Comparison of ENCODE assay signal across 9 mouse cellular contexts in the genomic region with DNA sequence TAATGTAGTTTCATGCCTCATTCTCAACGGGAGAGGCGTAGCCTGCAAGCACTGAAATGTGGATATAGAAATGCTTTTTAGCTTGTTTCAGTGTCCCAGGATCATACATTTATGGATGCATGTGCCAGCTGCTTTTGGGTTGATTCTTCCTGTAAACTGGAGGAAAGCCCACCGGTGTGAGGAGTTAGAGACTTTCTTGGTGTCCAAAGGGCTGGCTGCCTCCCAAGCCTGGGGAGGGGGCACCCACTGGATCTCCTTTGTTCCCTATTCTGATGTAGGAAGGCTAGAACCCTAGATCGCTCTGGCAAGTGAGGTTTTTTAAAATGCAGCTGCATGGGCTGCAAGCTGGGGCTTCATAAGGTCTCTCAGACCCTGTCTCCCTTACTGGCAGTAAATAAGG. TPM values are rescaled to one million over a fixed set of nuclear protein-coding genes. Genes with fewer than 3 reads are reported as not detected.
DNase-seq lines count a peak whose midpoint lies in the region; ATAC-seq lines count a peak whose summit lies in the region.
"Had no signal": no experiment of that assay in that cellular context is flagged by ENCODE, and none has a peak within 500 bp of the region (broad histone marks: within the 10 kb centered on the region; RNA-seq: fewer than 3 reads in every experiment).

No protein-coding gene starts in this region.

- no peak overlapping the region for H3K9ac ChIP-seq in heart, embryonic 16.5 days (ENCODE audit: low read length)
- H3K9ac ChIP-seq in embryonic facial prominence, embryonic 12.5 days, result peak overlapping the region; percentile 100
- H3K9ac ChIP-seq in hindbrain, embryonic 13.5 days, result peak overlapping the region; percentile 100
- H3K9ac ChIP-seq in midbrain, embryonic 15.5 days, result peak overlapping the region; percentile 87

- H3K27ac ChIP-seq in heart, embryonic 16.5 days (ENCODE audit: low read length), result no peak overlapping the region
- H3K27ac ChIP-seq in embryonic facial prominence, embryonic 12.5 days, result peak overlapping the region; percentile 66
- peak overlapping the region; percentile 96 for H3K27ac ChIP-seq in hindbrain, embryonic 13.5 days
- H3K27ac ChIP-seq in midbrain, embryonic 15.5 days, result peak overlapping the region; percentile 59

- H3K9me3 ChIP-seq in heart, embryonic 16.5 days (replicated peaks; ENCODE audit: control insufficient read depth, low read length), result no peaks in the 10 kb centered on the region
- no peaks in the 10 kb centered on the region for H3K9me3 ChIP-seq in embryonic facial prominence, embryonic 12.5 days
- no peaks in the 10 kb centered on the region for H3K9me3 ChIP-seq in hindbrain, embryonic 13.5 days
- H3K9me3 ChIP-seq in midbrain, embryonic 15.5 days, result no peaks in the 10 kb centered on the region

- H3K27me3 ChIP-seq in heart, embryonic 16.5 days (ENCODE audit: control insufficient read depth, insufficient read depth, low read length), result peaks cover 23% of the 10 kb centered on the region
- H3K27me3 ChIP-seq in embryonic facial prominence, embryonic 12.5 days, result no peaks in the 10 kb centered on the region
- no peaks in the 10 kb centered on the region for H3K27me3 ChIP-seq in hindbrain, embryonic 13.5 days
- H3K27me3 ChIP-seq in midbrain, embryonic 15.5 days (replicated peaks), result no peaks in the 10 kb centered on the region

- no peak for ATAC-seq in heart, embryonic 16.5 days (replicated peaks; ENCODE audit: extremely low read depth, insufficient read depth, low FRiP score)
- ATAC-seq in embryonic facial prominence, embryonic 12.5 days (ENCODE audit: insufficient number of reproducible peaks, insufficient read depth, low FRiP score, low TSS enrichment), result no peak
- ATAC-seq in hindbrain, embryonic 13.5 days (ENCODE audit: low FRiP score), result no peak
- no peak for ATAC-seq in midbrain, embryonic 15.5 days (replicated peaks)

- H3K4me3 ChIP-seq in heart, embryonic 16.5 days (ENCODE audit: low read length), result no peak overlapping the region
- H3K4me3 ChIP-seq in embryonic facial prominence, embryonic 12.5 days, result peak overlapping the region; percentile 95
- peak overlapping the region; percentile 93 for H3K4me3 ChIP-seq in hindbrain, embryonic 13.5 days
- H3K4me3 ChIP-seq in midbrain, embryonic 15.5 days, result peak overlapping the region; percentile 85

- H3K4me1 ChIP-seq in heart, embryonic 16.5 days (ENCODE audit: control insufficient read depth, insufficient read depth, low read length), result peaks cover 40% of the 10 kb centered on the region
- H3K4me1 ChIP-seq in embryonic facial prominence, embryonic 12.5 days, result peaks cover 94% of the 10 kb centered on the region
- peaks cover 97% of the 10 kb centered on the region for H3K4me1 ChIP-seq in hindbrain, embryonic 13.5 days (replicated peaks)
- H3K4me1 ChIP-seq in midbrain, embryonic 15.5 days, result peaks cover 88% of the 10 kb centered on the region

- H3K4me2 ChIP-seq in heart, embryonic 16.5 days (ENCODE audit: low read depth, low read length), result peak overlapping the region; percentile 20; the same call in 1 of the 2 replicates
- H3K4me2 ChIP-seq in embryonic facial prominence, embryonic 12.5 days (replicated peaks), result peak overlapping the region; percentile 91
- H3K4me2 ChIP-seq in hindbrain, embryonic 13.5 days, result peak overlapping the region; percentile 99
- peak overlapping the region; percentile 78 for H3K4me2 ChIP-seq in midbrain, embryonic 15.5 days

- H3K36me3 ChIP-seq in heart, embryonic 16.5 days (ENCODE audit: control insufficient read depth, insufficient read depth), result no peaks in the 10 kb centered on the region
- peaks cover 72% of the 10 kb centered on the region for H3K36me3 ChIP-seq in embryonic facial prominence, embryonic 12.5 days
- H3K36me3 ChIP-seq in hindbrain, embryonic 13.5 days, result peaks cover 36% of the 10 kb centered on the region
- H3K36me3 ChIP-seq in midbrain, embryonic 15.5 days (replicated peaks), result no peaks in the 10 kb centered on the region

- WGBS in heart, embryonic 16.5 days, result 77% methylated on average over 4 of the region's 4 CpGs
- WGBS in embryonic facial prominence, embryonic 12.5 days, result 63% methylated on average over 4 of the region's 4 CpGs
- 17% methylated on average over 4 of the region's 4 CpGs for WGBS in hindbrain, embryonic 13.5 days
- WGBS in midbrain, embryonic 15.5 days, result 17% methylated on average over 4 of the region's 4 CpGs

- DNase-seq in heart, adult 8-10 months (ENCODE audit: low spot score), result no peak
- no peak for DNase-seq in retina, embryonic 14.5 days (ENCODE audit: low spot score)
- DNase-seq in right cerebral cortex, postnatal 25 days, result no peak
- DNase-seq in right cerebral cortex, adult 2 months (ENCODE audit: low spot score in 2 of 2), result no peak
- DNase-seq: lung, adult 2 months had no signal

RNA-seq across cellular contexts. Expression of gene Mn1, which starts 6.5 kb away (rescaled TPM):
- polyA plus RNA-seq in heart, embryonic 16.5 days (2015; fragmentation: Nextera tagmentation; extraction: Ambion mirVana), result 5.4 and 6.3 TPM in 2 replicates
- 10 to 100 TPM; 13.9 to 21.6 (median 19.8) TPM for total RNA-seq in heart, adult 8-10 months (2022)
- 57.8 and 58.3 TPM in 2 replicates for polyA plus RNA-seq in embryonic facial prominence, embryonic 12.5 days (2016; fragmentation: Nextera tagmentation; extraction: Ambion mirVana)
- polyA plus RNA-seq in hindbrain, embryonic 13.5 days (2015; fragmentation: Nextera tagmentation; extraction: Ambion mirVana), result 46.7 and 49.2 TPM in 2 replicates
- polyA plus RNA-seq in midbrain, embryonic 15.5 days (2015; fragmentation: Nextera tagmentation; extraction: Ambion mirVana), result 60.1 and 64.8 TPM in 2 replicates

Comparison
In these comparisons a context has a peak if more than half of its experiments do, and no peak if none do; other contexts are left out.
1. H3K4me2 ChIP-seq: peak in every context shown above with its lines; median percentile 99 in hindbrain, embryonic 13.5 days; 91 in embryonic facial prominence, embryonic 12.5 days; 78 in midbrain, embryonic 15.5 days; 20 in heart, embryonic 16.5 days.